Mouse (Mus musculus) kidney, adult 2 months (tissue): Measurements from ENCODE around the gene Fancl. TPM values are rescaled to one million over a fixed set of nuclear protein-coding genes. Genes with fewer than 3 reads are reported as not detected.

Experiments
- DNase-seq: peaks from one replicate; pipeline ENCODE4 v3.0.0; 2021
- H3K27ac ChIP-seq: fragments of 200-500 bp; 2 replicates; pipeline ENCODE4 v1.5.1; 2012; ENCODE audit warnings: low read depth, low read length, control low read depth, inconsistent platforms; ENCODE audit not compliant: insufficient read depth
- H3K27me3 ChIP-seq: fragments of 200-500 bp; replicated peaks from 2 replicates; pipeline ENCODE4 v1.6.1; 2012; ENCODE audit warnings: mild to moderate bottlenecking, moderate library complexity, low read length, inconsistent platforms; ENCODE audit not compliant: control insufficient read depth, insufficient read depth
- H3K36me3 ChIP-seq: fragments of 200-500 bp; 2 replicates; pipeline ENCODE4 v1.6.1; 2012; ENCODE audit warnings: mild to moderate bottlenecking, moderate library complexity, low read length, inconsistent platforms; ENCODE audit not compliant: control insufficient read depth, insufficient read depth
- H3K4me1 ChIP-seq: fragments of 200-500 bp; 2 replicates; pipeline ENCODE4 v1.6.1; 2011; ENCODE audit warnings: low read length; ENCODE audit not compliant: control insufficient read depth, insufficient read depth
- H3K4me3 ChIP-seq: fragments of 200-500 bp; 2 replicates; pipeline ENCODE4 v1.5.1; 2011; ENCODE audit warnings: mild to moderate bottlenecking, low read depth, low read length, control low read depth; ENCODE audit not compliant: insufficient read depth
- CTCF ChIP-seq: fragments of 200-500 bp; conservative IDR thresholded peaks from 2 replicates; pipeline ENCODE4 v1.5.1; 2011; ENCODE audit warnings: low read depth, mild to moderate bottlenecking, control low read depth, low read length, moderate library complexity, mixed read lengths; ENCODE audit not compliant: insufficient read depth, insufficient read length
- POLR2A ChIP-seq: fragments of 200-500 bp; IDR thresholded peaks from one replicate; pipeline ENCODE4 v1.6.1; 2011; ENCODE audit warnings: low read depth, low read length, control low read depth
- WGBS: fragments of 180-500 bp; shearing (Covaris S2); methylation state at CpG from one replicate; pipeline ENCODE4 v1.1.7; 2018; 5-methylcytosine and 5-hydroxymethylcytosine counted together
- polyA plus RNA-seq: library from polyadenylated mRNA; depleted of rRNA; stranded (reverse); fragments of >200 nt; gene quantifications from 2 replicates; pipeline ENCODE4 v1.2.3, GENCODE M21; 2012

The Fancl gene
- polyA plus RNA-seq, 1 experiment, result 2.9 TPM

GRCm38 (mm10) chr11:26449789-26450188 is 63.9 kb downstream of the Fancl start:
- Histone ChIP-seq H3K27me3 (no peaks in the 10 kb centered on the region), H3K27ac (no peak overlapping the region), H3K4me1 (no peaks in the 10 kb centered on the region), H3K4me3 (no peak overlapping the region), H3K36me3 (no peaks in the 10 kb centered on the region)
- TF ChIP-seq CTCF (no peak), POLR2A (no peak)
- 87% methylated on average over 3 of the region's 3 CpGs for whole genome bisulfite sequencing
- no peak for DNase-seq

DNA sequence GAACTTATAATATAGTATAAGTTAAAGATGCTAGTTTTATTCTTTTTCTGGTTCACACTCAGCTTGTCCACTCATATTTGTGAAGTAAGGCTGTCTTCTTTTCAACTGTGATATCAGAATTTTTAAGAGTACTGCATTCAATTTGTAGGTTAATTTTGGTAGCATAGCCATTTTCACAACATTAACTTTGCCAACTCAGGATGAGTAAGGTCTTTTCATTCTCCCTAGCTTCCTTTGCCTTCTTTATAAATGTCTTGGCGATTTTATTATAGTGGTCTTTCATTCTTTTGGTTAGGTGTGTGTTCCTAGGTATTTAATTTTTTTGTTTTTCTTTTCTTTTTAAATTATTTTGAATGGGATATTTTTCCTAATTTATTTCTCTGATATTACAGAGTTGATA is 64.7 kb downstream of the Fancl start:
- Histone ChIP-seq H3K36me3 (no peaks in the 10 kb centered on the region), H3K27ac (no peak overlapping the region), H3K4me3 (no peak overlapping the region), H3K4me1 (no peaks in the 10 kb centered on the region), H3K27me3 (no peaks in the 10 kb centered on the region)
- TF ChIP-seq POLR2A (no peak), CTCF (no peak)
- 100% methylated on average over 1 of the region's 1 CpGs for WGBS
- DNase-seq, result no peak

- no peak for TF ChIP-seq POLR2A
- no peak for TF ChIP-seq CTCF
- Histone ChIP-seq H3K27ac (no peak overlapping the region), H3K27me3 (no peaks in the 10 kb centered on the region), H3K4me3 (no peak overlapping the region), H3K4me1 (no peaks in the 10 kb centered on the region), H3K36me3 (no peaks in the 10 kb centered on the region)
- WGBS, result 89% methylated on average over 2 of the region's 2 CpGs
- DNase-seq, result no peak
Observed at GRCm38 (mm10) chr11:26451228-26451627, 65.3 kb downstream of the Fancl start.

- Histone ChIP-seq H3K27ac (no peak overlapping the region), H3K36me3 (no peaks in the 10 kb centered on the region), H3K27me3 (no peaks in the 10 kb centered on the region), H3K4me1 (no peaks in the 10 kb centered on the region), H3K4me3 (no peak overlapping the region)
- no peak for DNase-seq
- TF ChIP-seq POLR2A, result no peak
- TF ChIP-seq CTCF, result no peak
- WGBS, result 87% methylated on average over 4 of the region's 4 CpGs
Observed at GRCm38 (mm10) chr11:26452693-26453092, 66.8 kb downstream of the Fancl start.

- WGBS, result 88% methylated on average over 4 of the region's 4 CpGs
- Histone ChIP-seq H3K4me3 (no peak overlapping the region), H3K27me3 (no peaks in the 10 kb centered on the region), H3K27ac (no peak overlapping the region), H3K4me1 (no peaks in the 10 kb centered on the region), H3K36me3 (no peaks in the 10 kb centered on the region)
- DNase-seq, result no peak
- TF ChIP-seq POLR2A (no peak), CTCF (no peak)
Observed at GRCm38 (mm10) chr11:26454081-26454480, 68.1 kb downstream of the Fancl start.

- no peaks in the 10 kb centered on the region for H3K27me3 ChIP-seq
- no peak overlapping the region for H3K27ac ChIP-seq
- no peaks in the 10 kb centered on the region for H3K36me3 ChIP-seq
- DNase-seq, result no peak
- no peaks in the 10 kb centered on the region for H3K4me1 ChIP-seq
- WGBS, result 88% methylated on average over 6 of the region's 6 CpGs
- H3K4me3 ChIP-seq, result no peak overlapping the region
- no peak for TF ChIP-seq CTCF
- no peak for TF ChIP-seq POLR2A
Observed at GRCm38 (mm10) chr11:26477037-26477739, 91.3 kb downstream of the Fancl start.

GRCm38 (mm10) chr11:26481691-26482242 is 95.8 kb downstream of the Fancl start:
- TF ChIP-seq CTCF (no peak), POLR2A (no peak)
- Histone ChIP-seq H3K4me3 (no peak overlapping the region), H3K27ac (no peak overlapping the region), H3K36me3 (no peaks in the 10 kb centered on the region), H3K27me3 (no peaks in the 10 kb centered on the region), H3K4me1 (no peaks in the 10 kb centered on the region)
- no peak for DNase-seq
- WGBS, result 83% methylated on average over 3 of the region's 3 CpGs

GRCm38 (mm10) chr11:26489761-26490466 is 104.0 kb downstream of the Fancl start:
- no peak overlapping the region for H3K27ac ChIP-seq
- peak; percentile 28; the same call in 1 of the 2 replicates for TF ChIP-seq CTCF
- no peak for TF ChIP-seq POLR2A
- DNase-seq, result peak; percentile 69
- no peaks in the 10 kb centered on the region for H3K27me3 ChIP-seq
- no peaks in the 10 kb centered on the region for H3K36me3 ChIP-seq
- H3K4me1 ChIP-seq, result no peaks in the 10 kb centered on the region
- no peak overlapping the region for H3K4me3 ChIP-seq
- 34% methylated on average over 12 of the region's 12 CpGs for WGBS
